Mouse (Mus musculus) midbrain, embryonic 16.5 days (tissue): ENCODE measurements at regions not wholly inside any gene's neighbourhood (a gene's known extent, or its start where the extent isn't known, plus 50 kb on each side); places are given as distances from the start of the nearest gene placed in this dataset.

Experiments
- ATAC-seq: fragments of 200-750 bp; cut with Nextera tagmentation; 2 replicates; pipeline ENCODE4 v1.8.0; 2017; ENCODE audit warnings: moderate TSS enrichment
- H3K27ac ChIP-seq: fragments of 300-500 bp; sonication (generic); 2 replicates; pipeline ENCODE4 v1.5.1; 2014; ENCODE audit warnings: mild to moderate bottlenecking, low read length, mixed read lengths
- H3K27me3 ChIP-seq: fragments of 300-500 bp; sonication (generic); 2 replicates; pipeline ENCODE4 v1.6.1; 2014; ENCODE audit warnings: low read depth, low read length, mixed read lengths; ENCODE audit not compliant: control insufficient read depth, insufficient read depth
- H3K36me3 ChIP-seq: fragments of 300-500 bp; sonication (generic); 2 replicates; pipeline ENCODE4 v1.6.1; 2014; ENCODE audit warnings: mild to moderate bottlenecking, low read length, moderate library complexity, mixed read lengths; ENCODE audit not compliant: control insufficient read depth, insufficient read depth
- H3K4me1 ChIP-seq: fragments of 300-500 bp; sonication (generic); 2 replicates; pipeline ENCODE4 v1.6.1; 2014; ENCODE audit warnings: mild to moderate bottlenecking, low read length, mixed read lengths; ENCODE audit not compliant: control insufficient read depth, insufficient read depth
- H3K4me2 ChIP-seq: fragments of 300-500 bp; sonication (generic); 2 replicates; pipeline ENCODE4 v1.6.1; 2014; ENCODE audit warnings: mild to moderate bottlenecking, low read length, mixed read lengths
- H3K4me3 ChIP-seq: fragments of 300-500 bp; sonication (generic); 2 replicates; pipeline ENCODE4 v1.5.1; 2014; ENCODE audit warnings: low read depth, mild to moderate bottlenecking, low read length, moderate library complexity, mixed read lengths
- H3K9ac ChIP-seq: fragments of 300-500 bp; sonication (generic); 2 replicates; pipeline ENCODE4 v1.6.1; 2014; ENCODE audit warnings: low read depth, low read length, mixed read lengths
- H3K9me3 ChIP-seq: fragments of 300-500 bp; sonication (generic); replicated peaks from 2 replicates; pipeline ENCODE4 v1.6.1; 2014; ENCODE audit warnings: mild to moderate bottlenecking, low read length, mixed read lengths; ENCODE audit not compliant: control insufficient read depth, poor library complexity, severe bottlenecking
- WGBS: fragments of 180-500 bp; shearing (Covaris S2); extraction: QIAGEN DNeasy Blood & Tissue Kit; methylation state at CpG from one replicate; pipeline ENCODE4 v1.1.7; 2014; 5-methylcytosine and 5-hydroxymethylcytosine counted together

DNA sequence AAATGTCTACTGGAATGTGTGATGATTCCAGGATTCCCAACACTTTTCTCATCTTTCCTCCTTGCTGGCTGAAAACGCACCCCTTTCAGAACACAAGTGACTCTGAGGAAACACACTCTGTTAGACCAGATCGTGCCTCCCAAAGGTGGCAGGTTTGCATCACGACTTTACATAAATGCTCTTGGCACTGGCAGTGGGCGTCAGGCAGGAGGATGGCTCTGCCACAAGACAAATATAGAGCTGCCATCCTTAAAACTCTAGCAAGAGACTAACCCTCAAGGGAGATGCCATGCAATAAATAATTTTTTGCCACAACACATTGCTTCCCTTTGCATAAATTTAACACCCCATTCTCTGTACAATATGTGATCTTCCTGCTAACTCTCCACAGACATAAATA lies 2254.1 kb upstream of the Lrrc6 start:
- no peaks in the 10 kb centered on the region for H3K9me3 ChIP-seq
- 88% methylated on average over 4 of the region's 4 CpGs for WGBS
- no peaks in the 10 kb centered on the region for H3K36me3 ChIP-seq
- ATAC-seq = no peak
- no peaks in the 10 kb centered on the region for H3K27me3 ChIP-seq
- no peak overlapping the region for H3K4me2 ChIP-seq
- no peak overlapping the region for H3K9ac ChIP-seq
- no peaks in the 10 kb centered on the region for H3K4me1 ChIP-seq
- no peak overlapping the region for H3K27ac ChIP-seq
- no peak overlapping the region for H3K4me3 ChIP-seq

DNA sequence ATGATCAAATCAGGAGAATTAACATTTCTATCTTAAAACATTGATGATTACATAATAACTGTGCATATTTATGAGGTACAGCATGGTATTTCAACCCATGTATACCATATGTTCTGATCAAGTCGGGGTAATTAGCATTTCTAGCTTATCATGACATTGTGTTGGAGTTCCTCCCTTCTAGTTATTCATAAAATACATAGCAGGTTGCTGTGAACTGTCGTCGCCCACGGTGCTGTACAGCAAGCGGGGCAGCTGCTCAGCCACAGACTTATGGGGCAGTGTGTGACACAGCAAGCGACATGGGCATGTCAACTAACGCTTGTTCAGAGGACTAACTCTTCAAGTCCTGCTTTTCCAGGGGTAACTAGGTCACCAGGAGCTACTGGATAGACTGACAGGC lies 2238.6 kb upstream of the Lrrc6 start:
- H3K27me3 ChIP-seq = no peaks in the 10 kb centered on the region
- no peak overlapping the region for H3K4me3 ChIP-seq
- H3K27ac ChIP-seq = no peak overlapping the region
- no peak for ATAC-seq
- no peaks in the 10 kb centered on the region for H3K9me3 ChIP-seq
- 86% methylated on average over 7 of the region's 7 CpGs for whole genome bisulfite sequencing
- no peaks in the 10 kb centered on the region for H3K4me1 ChIP-seq
- H3K4me2 ChIP-seq = no peak overlapping the region
- no peaks in the 10 kb centered on the region for H3K36me3 ChIP-seq
- H3K9ac ChIP-seq = no peak overlapping the region

DNA sequence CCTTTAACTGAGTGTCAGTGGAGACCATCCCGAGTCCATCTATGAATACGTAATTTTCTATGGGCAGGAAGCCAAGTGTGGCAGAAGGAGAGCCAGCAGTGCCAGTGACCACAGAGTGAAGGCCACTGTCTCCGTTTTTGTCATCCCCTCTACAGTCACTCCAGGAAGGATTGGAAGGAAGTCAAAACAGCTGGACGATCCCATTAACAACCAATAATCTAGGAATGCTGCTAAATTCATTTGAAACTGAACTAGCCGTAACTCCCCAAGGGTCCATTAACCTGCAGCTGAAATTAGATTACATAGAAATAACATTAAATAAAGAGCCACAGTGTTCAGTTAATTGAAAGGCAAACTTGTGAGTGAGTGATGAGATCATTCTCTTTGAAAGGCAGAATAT lies 2220.5 kb upstream of the Lrrc6 start:
- Histone ChIP-seq H3K4me3 (no peak overlapping the region), H3K27ac (no peak overlapping the region), H3K4me2 (no peak overlapping the region), H3K4me1 (no peaks in the 10 kb centered on the region), H3K9me3 (no peaks in the 10 kb centered on the region), H3K27me3 (no peaks in the 10 kb centered on the region), H3K36me3 (no peaks in the 10 kb centered on the region), H3K9ac (no peak overlapping the region)
- WGBS = 65% methylated on average over 5 of the region's 5 CpGs
- ATAC-seq = no peak

DNA sequence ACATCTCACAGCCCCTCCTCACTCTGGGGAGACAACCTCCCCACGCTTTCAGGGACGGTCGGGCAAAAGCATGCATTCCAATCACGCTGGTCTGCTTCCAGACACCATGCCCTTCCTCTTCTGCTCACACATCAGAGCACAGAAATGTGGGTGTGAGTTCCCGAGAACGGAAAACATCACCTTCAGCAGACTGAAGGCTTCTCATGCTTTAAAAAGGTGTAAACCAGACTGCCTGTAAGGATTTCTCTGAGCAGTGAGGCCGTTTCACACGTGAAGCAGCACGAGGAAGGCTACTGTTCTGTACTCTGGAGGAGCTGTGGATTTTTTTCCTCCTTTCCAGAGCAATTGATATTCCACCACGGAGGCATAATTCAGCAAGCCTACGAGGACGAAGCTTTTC lies 2218.8 kb upstream of the Lrrc6 start:
- no peak overlapping the region for H3K27ac ChIP-seq
- no peak for ATAC-seq
- H3K27me3 ChIP-seq = no peaks in the 10 kb centered on the region
- H3K4me1 ChIP-seq = no peaks in the 10 kb centered on the region
- no peaks in the 10 kb centered on the region for H3K9me3 ChIP-seq
- WGBS = 78% methylated on average over 12 of the region's 12 CpGs
- no peak overlapping the region for H3K4me3 ChIP-seq
- H3K9ac ChIP-seq = no peak overlapping the region
- no peaks in the 10 kb centered on the region for H3K36me3 ChIP-seq
- no peak overlapping the region for H3K4me2 ChIP-seq

DNA sequence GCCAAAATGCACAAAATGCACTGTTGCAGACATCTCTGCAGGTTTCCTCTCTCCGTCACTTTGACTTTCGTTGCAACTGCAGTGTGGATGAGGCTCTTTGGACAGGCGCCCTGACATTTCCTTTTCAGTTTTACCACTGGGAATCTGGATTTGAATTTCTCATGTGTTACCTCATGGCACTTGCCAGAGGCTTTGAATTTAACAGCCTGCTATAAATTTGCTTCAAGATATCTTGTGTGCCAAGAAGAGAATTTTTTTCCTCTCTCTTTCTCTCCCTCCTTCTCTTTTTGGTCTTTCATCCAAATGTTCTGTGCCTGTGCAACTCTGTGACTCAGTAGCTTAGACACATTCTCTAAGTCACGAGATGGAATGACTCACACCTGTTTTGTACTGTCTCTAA lies 2213.6 kb upstream of the Lrrc6 start:
- no peak overlapping the region for H3K4me2 ChIP-seq
- no peak overlapping the region for H3K27ac ChIP-seq
- H3K4me1 ChIP-seq = no peaks in the 10 kb centered on the region
- H3K27me3 ChIP-seq = no peaks in the 10 kb centered on the region
- WGBS = 81% methylated on average over 4 of the region's 4 CpGs
- H3K9me3 ChIP-seq = no peaks in the 10 kb centered on the region
- no peak for ATAC-seq
- no peak overlapping the region for H3K4me3 ChIP-seq
- no peak overlapping the region for H3K9ac ChIP-seq
- H3K36me3 ChIP-seq = no peaks in the 10 kb centered on the region

DNA sequence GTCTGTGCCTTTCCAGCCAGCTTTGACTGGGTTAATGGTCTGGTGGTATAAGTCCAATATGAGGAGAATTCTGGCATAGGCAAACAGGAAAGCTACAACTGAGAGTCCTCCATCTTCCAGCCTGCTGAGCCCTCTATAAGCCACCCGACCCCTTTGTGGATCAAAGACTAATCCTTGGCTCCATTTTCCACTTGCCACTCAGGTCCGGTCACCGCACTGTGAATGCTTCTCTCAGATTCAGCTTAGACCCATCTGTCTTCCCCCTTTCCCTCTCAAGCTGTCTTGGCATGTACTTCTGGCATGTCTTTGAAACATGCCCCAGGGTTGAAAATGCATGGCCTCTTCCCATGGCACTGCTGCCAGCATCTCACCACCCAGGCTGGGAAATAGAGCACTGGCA lies 2206.6 kb upstream of the Lrrc6 start:
- no peaks in the 10 kb centered on the region for H3K36me3 ChIP-seq
- H3K4me2 ChIP-seq = no peak overlapping the region
- H3K9me3 ChIP-seq = no peaks in the 10 kb centered on the region
- H3K9ac ChIP-seq = no peak overlapping the region
- peak; percentile 45; the same call in 1 of the 2 replicates for ATAC-seq
- H3K4me1 ChIP-seq = no peaks in the 10 kb centered on the region
- no peak overlapping the region for H3K27ac ChIP-seq
- WGBS = 63% methylated on average over 3 of the region's 3 CpGs
- H3K27me3 ChIP-seq = no peaks in the 10 kb centered on the region
- H3K4me3 ChIP-seq = no peak overlapping the region

DNA sequence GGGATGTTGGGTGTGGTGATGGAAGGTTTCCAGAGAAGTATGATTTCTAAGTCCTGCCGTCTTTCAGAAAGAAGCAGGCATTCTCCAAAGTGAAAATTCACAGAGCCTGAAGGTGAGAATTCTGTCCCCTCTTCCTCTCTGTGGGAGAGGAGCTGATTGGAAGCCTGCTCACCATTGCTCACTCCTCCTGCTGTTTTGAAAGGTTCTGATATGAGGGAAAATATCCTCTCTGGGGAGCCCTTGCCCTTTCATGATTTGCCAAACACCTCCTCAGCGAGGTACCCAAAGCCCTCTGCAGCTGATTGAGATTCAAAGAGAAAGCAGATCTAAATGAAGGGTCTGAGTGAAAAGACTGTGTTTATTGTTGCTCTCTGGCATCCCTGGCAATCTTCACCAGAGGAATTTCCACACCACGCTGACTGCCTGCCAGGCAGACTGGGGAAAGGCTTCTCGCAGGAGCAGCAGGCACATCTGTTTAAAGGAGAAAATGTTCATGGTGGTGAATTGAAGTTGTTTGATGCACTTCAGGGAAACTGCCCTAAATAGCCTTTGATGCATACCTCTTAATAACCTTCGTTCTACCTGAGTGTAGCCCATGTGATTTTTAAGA lies 2194.4 kb upstream of the Lrrc6 start:
- ATAC-seq = peak; percentile 56; the same call in 1 of the 2 replicates
- H3K9ac ChIP-seq = no peak overlapping the region
- H3K4me3 ChIP-seq = no peak overlapping the region
- 34% methylated on average over 5 of the region's 5 CpGs for WGBS
- H3K27ac ChIP-seq = no peak overlapping the region
- no peaks in the 10 kb centered on the region for H3K9me3 ChIP-seq
- H3K36me3 ChIP-seq = no peaks in the 10 kb centered on the region
- H3K4me1 ChIP-seq = 0 out of 2 replicates have a peak, but pooled peaks cover 2% of the 10 kb centered on the region
- no peak overlapping the region for H3K4me2 ChIP-seq
- H3K27me3 ChIP-seq = no peaks in the 10 kb centered on the region

DNA sequence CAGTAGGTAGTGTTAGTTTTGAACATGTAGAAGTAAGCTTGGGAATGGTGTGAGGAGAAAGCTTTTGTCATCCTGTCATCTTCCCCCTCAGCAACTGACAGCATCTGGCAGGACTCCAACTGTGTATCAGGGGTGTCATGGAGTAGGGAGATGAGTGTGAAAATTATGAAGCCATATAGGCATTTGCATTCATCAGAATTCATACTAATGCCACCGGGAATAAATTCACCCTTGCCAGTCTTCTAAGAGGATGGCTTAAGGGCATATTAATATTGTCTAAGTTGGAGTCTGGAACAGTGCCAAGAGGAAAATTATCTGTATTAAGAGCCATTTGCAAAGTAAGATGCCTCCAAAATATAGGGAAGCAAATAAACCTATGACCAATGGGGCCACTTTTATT lies 2166.8 kb upstream of the Lrrc6 start:
- no peak overlapping the region for H3K4me3 ChIP-seq
- H3K4me2 ChIP-seq = no peak overlapping the region
- H3K27me3 ChIP-seq = no peaks in the 10 kb centered on the region
- H3K27ac ChIP-seq = no peak overlapping the region
- no peaks in the 10 kb centered on the region for H3K9me3 ChIP-seq
- 79% methylated on average over 1 of the region's 1 CpGs for WGBS
- H3K9ac ChIP-seq = no peak overlapping the region
- H3K4me1 ChIP-seq = no peaks in the 10 kb centered on the region
- ATAC-seq = no peak
- no peaks in the 10 kb centered on the region for H3K36me3 ChIP-seq

DNA sequence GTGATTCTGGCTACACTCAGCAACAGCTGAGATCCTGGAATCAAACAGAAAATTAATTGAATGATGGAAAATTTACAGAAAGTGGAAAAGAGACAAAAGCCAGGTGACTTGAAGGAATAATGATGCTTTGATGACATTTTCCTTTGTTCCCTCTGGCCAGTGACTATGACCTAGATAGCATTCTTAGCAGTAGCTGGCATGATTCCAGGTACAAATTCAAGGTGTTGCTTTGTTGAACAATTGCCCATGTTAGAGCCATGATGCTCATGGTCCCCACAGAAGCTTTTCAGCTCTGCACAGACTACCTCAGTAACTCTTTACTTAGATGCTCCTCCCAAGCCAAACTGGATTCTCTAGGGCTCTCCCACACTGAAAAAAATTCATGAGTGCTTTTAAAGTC lies 2164.6 kb upstream of the Lrrc6 start:
- Histone ChIP-seq H3K36me3 (no peaks in the 10 kb centered on the region), H3K27me3 (no peaks in the 10 kb centered on the region), H3K9me3 (no peaks in the 10 kb centered on the region), H3K4me3 (no peak overlapping the region), H3K9ac (no peak overlapping the region), H3K27ac (no peak overlapping the region), H3K4me1 (no peaks in the 10 kb centered on the region), H3K4me2 (no peak overlapping the region)
- ATAC-seq = no peak
